Mouse (Mus musculus): Measurements from ENCODE around the gene Lztfl1.

GRCm38 (mm10) chr9:123762886-123763285 lies 45.4 kb upstream of the Lztfl1 start:
- TF ChIP-seq POLR2A (IDR thresholded peaks at IDR 0.05; ENCODE audit: insufficient read depth, low read depth, low read length) (no peak), CTCF (IDR thresholded peaks at IDR 0.05; ENCODE audit: insufficient read depth, low read depth, low read length) (no peak)

Measured in olfactory bulb, adult 2 months (tissue).